Mouse (Mus musculus): ENCODE data around the gene Isca1. TPM values are rescaled to one million over a fixed set of nuclear protein-coding genes. Genes with fewer than 3 reads are reported as not detected.
"Not testable (repeated sequence)": the region's sequence is repeated elsewhere in the genome, so short reads cannot be mapped to it uniquely, and the experiment has no call there.

Isca1 gene
- polyA plus RNA-seq, 1 experiment from 2014 or later, result 166 TPM

GRCm38 (mm10) chr13:59741697-59742096, 27.9 kb downstream of the Isca1 start:
- no peaks in the 10 kb centered on the region for H3K4me1 ChIP-seq
- WGBS, result 80% methylated on average over 10 of the region's 10 CpGs
- no peak overlapping the region for H3K9ac ChIP-seq
- no peaks in the 10 kb centered on the region for H3K36me3 ChIP-seq (replicated peaks)
- no peak overlapping the region for H3K4me3 ChIP-seq
- H3K27ac ChIP-seq, result no peak overlapping the region
- H3K9me3 ChIP-seq, result no peaks in the 10 kb centered on the region
- H3K4me2 ChIP-seq, result no peak overlapping the region
- no peaks in the 10 kb centered on the region for H3K27me3 ChIP-seq (replicated peaks)
- no peak for ATAC-seq (replicated peaks)

- Histone ChIP-seq H3K4me2 (no peak overlapping the region), H3K27ac (no peak overlapping the region), H3K27me3 (replicated peaks) (no peaks in the 10 kb centered on the region), H3K36me3 (replicated peaks) (no peaks in the 10 kb centered on the region), H3K4me3 (no peak overlapping the region), H3K9me3 (no peaks in the 10 kb centered on the region), H3K9ac (no peak overlapping the region), H3K4me1 (no peaks in the 10 kb centered on the region)
- no peak for ATAC-seq (replicated peaks)
- 91% methylated on average over 11 of the region's 11 CpGs for WGBS
Measured at GRCm38 (mm10) chr13:59741096-59741495, 28.5 kb downstream of the Isca1 start.

DNA sequence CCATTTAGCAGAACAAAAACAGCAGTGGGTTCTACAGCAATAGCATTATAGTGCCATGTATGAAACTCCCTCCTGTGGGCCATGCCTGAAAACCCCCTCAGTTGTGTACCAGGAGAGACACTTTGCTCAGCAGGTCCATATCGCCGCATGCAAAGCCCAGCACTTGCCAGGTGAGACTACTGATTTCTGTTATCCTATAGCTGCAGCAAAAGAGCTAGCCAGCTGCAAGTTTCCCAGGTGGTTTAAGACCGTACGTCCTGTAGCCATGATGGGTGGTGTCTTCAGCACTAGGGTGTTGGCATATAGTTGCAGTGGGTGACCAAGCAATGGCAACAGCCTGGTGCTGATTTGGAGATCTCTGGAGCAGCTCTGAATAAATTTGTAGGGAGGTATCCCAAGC, 30.2 kb downstream of the Isca1 start:
- Histone ChIP-seq H3K36me3 (replicated peaks) (no peaks in the 10 kb centered on the region), H3K4me1 (no peaks in the 10 kb centered on the region), H3K9me3 (no peaks in the 10 kb centered on the region), H3K27ac (no peak overlapping the region), H3K27me3 (replicated peaks) (no peaks in the 10 kb centered on the region), H3K4me2 (no peak overlapping the region), H3K4me3 (no peak overlapping the region), H3K9ac (no peak overlapping the region)
- no peak for ATAC-seq (replicated peaks)
- 88% methylated on average over 4 of the region's 4 CpGs for WGBS

DNA sequence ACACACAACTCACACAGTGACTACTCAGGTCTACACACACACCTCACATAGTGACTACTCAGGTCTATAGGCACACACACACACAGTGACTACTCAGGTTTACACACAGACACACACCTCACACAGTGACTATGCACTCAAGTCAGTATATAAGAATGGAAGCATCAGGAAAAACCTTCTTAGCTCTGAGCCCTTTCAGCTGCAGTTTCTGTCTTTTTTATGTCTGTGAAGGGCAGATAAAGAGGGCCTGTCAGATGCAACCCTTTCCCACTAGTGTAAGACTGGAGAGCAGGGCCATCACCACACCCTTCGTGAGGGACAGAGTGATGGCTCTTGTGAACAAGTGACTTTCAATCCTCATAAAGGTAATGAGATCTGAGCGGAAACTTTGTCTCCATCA, 31.2 kb downstream of the Isca1 start:
- Histone ChIP-seq H3K9ac (no peak overlapping the region), H3K4me3 (no peak overlapping the region), H3K9me3 (no peaks in the 10 kb centered on the region), H3K27ac (no peak overlapping the region), H3K36me3 (replicated peaks) (no peaks in the 10 kb centered on the region), H3K4me1 (no peaks in the 10 kb centered on the region), H3K27me3 (replicated peaks) (no peaks in the 10 kb centered on the region), H3K4me2 (no peak overlapping the region)
- 81% methylated on average over 2 of the region's 2 CpGs for WGBS
- ATAC-seq (replicated peaks), result no peak

- Histone ChIP-seq H3K36me3 (replicated peaks) (no peaks in the 10 kb centered on the region), H3K4me1 (no peaks in the 10 kb centered on the region), H3K27me3 (replicated peaks) (no peaks in the 10 kb centered on the region), H3K27ac (no peak overlapping the region), H3K4me2 (no peak overlapping the region), H3K4me3 (no peak overlapping the region), H3K9me3 (no peaks in the 10 kb centered on the region), H3K9ac (no peak overlapping the region)
- 27% methylated on average over 3 of the region's 3 CpGs for WGBS
- peak; percentile 71; the same call in 1 of the 2 replicates for ATAC-seq (replicated peaks)
Measured at GRCm38 (mm10) chr13:59735190-59735589, 34.4 kb downstream of the Isca1 start.

GRCm38 (mm10) chr13:59734347-59734746, 35.3 kb downstream of the Isca1 start:
- H3K4me2 ChIP-seq; H3K9ac ChIP-seq; H3K27ac ChIP-seq; H3K27me3 ChIP-seq (replicated peaks); H3K9me3 ChIP-seq; ATAC-seq (replicated peaks); H3K36me3 ChIP-seq (replicated peaks); H3K4me3 ChIP-seq; H3K4me1 ChIP-seq: not testable (repeated sequence)
- 45% methylated on average over 6 of the region's 6 CpGs for WGBS

DNA sequence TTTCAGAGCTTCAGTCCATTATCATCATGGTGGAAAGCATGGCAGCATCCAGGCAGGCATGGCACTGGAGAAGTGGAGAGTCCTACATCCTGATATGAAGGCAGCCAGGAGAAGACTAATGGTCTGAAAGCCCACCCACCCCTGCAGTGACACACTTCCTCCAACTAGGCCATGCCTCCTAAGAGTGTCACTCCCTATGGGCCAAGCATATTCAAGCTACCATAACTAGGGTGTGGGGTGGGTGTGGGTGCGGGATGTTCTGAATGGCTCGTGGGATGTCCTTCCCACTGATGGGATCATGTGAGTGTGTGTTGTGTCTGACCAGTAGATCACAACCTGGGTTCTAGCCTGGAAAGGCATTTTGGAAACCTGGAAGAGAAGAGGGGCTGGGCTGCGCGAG, 35.7 kb downstream of the Isca1 start:
- H3K4me1 ChIP-seq, result no peaks in the 10 kb centered on the region
- no peak overlapping the region for H3K4me3 ChIP-seq
- no peak overlapping the region for H3K9ac ChIP-seq
- H3K9me3 ChIP-seq, result no peaks in the 10 kb centered on the region
- no peaks in the 10 kb centered on the region for H3K36me3 ChIP-seq (replicated peaks)
- H3K27ac ChIP-seq, result no peak overlapping the region
- H3K27me3 ChIP-seq (replicated peaks), result no peaks in the 10 kb centered on the region
- 82% methylated on average over 4 of the region's 4 CpGs for WGBS
- H3K4me2 ChIP-seq, result no peak overlapping the region
- no peak for ATAC-seq (replicated peaks)

DNA sequence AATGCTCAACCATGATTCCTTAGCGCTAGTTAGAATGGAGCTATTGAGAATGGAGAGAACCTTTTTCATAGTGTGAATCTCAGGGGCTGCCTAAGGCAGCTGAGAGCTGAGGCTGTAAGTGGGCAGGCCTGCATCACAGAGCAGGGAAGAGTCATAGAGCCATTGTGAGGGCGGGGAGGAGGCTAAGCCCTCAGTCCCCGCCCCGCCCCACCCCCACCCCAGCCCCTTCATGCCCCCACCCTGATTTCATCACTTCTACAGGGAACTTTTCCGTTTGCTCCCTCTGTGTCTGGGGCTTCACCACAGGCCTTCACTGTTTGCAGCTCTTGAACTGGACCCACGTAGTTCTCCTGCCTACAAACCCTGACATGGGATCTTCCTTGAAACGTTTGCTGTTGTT, 38.0 kb downstream of the Isca1 start, which contains the start of gene Spata31d1d:
Spata31d1d (minus strand) TSS at position 101 of the 400 bp plus-strand sequence.
- Histone ChIP-seq H3K9ac (no peak within 1 kb of the TSS), H3K4me1 (no peaks in the 10 kb centered on the region)
- 56% methylated on average over 7 of the region's 7 CpGs for WGBS

DNA sequence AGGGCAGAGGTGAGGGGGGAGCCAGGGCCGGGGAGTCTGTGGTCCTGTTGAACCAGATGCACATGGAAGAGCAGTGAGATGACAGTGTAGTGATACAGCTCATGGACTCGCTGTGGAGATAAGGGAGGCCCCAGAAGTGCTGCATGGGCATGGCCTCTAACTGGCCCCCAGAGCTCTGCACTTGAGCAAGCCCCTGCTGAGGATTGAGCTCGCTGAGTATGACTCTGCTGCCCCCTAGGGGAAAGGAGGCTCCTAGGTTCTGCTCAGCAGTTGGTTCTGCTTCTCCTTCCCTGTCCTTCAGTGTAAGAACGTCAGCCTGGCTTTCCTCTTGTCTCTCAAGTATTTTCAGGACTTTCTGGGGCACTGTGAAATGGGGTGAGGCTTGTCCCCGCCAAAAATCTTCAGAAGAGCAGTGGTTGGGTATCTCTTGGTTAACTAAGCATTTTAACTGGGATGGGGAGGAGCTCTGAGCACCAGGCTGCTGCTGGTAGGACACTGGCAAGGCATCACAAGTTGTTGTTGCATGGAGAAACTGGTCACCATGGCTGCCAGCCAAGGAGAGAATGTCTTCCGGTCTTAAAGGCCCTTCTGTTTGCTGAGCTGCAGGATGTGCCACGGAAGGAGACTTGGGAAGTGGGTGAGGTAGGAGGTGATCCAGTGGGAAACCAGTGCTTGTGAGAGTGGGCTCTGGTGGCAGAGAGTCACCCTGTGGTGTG, 41.1 kb downstream of the Isca1 start:
- Histone ChIP-seq H3K9ac (no peak overlapping the region), H3K4me2 (no peak overlapping the region), H3K27ac (no peak overlapping the region), H3K9me3 (no peaks in the 10 kb centered on the region), H3K36me3 (replicated peaks) (no peaks in the 10 kb centered on the region), H3K27me3 (replicated peaks) (no peaks in the 10 kb centered on the region), H3K4me3 (no peak overlapping the region), H3K4me1 (0 out of 2 replicates have a peak, but pooled peaks cover 4% of the 10 kb centered on the region)
- peak; percentile 84 for ATAC-seq (replicated peaks)
- WGBS, result 34% methylated on average over 7 of the region's 7 CpGs

More for the DNA sequence above, 38.0 kb downstream of the Isca1 start, which contains the start of gene Spata31d1d:
- ATAC-seq (replicated peaks), result no peak
- no peak within 1 kb of the TSS for H3K4me2 ChIP-seq
- no peaks in the 10 kb centered on the region for H3K9me3 ChIP-seq
- H3K27me3 ChIP-seq (replicated peaks), result no peaks in the 10 kb centered on the region
- H3K27ac ChIP-seq, result no peak within 1 kb of the TSS
- no peaks in the 10 kb centered on the region for H3K36me3 ChIP-seq (replicated peaks)
- H3K4me3 ChIP-seq, result no peak within 1 kb of the TSS

DNA sequence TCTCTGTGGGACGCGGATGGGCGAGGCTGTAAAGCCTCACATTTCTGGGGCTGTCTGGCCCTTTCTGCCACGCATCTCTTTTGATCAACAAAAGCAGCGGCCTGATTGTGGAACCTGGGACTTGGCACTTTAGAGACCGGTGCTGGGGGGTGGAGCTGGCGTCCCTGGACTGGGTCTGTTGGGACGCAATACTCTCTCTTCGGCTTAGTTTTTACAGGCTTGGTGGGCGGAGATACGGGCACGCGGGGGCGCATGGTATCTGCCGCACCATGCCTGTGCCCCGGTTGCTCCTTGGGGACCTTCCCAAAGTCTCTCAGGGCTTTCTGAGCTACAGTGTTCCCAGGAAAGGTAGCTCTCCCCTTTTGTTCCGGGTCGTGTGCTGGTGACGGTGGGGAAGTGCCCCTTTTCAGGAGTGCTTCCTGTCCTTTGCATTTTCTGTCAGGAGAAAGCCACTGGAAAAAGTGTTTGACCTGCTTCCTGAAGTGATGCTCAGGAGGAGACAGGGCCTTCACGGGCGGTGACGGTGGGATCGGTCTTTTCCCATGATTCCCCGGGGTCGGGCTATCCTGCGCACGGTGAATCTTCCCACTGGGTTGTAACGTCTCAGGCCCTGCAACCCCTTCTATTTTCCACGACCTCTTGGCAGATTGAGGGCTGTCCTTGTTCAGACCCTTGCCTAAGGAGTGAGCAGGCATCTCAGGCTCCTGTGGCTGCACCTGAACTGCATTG, 43.3 kb downstream of the Isca1 start:
- ATAC-seq (replicated peaks), result no peak
- Histone ChIP-seq H3K27me3 (replicated peaks) (no peaks in the 10 kb centered on the region), H3K9ac (no peak overlapping the region), H3K4me2 (peak overlapping the region; percentile 39), H3K9me3 (no peaks in the 10 kb centered on the region), H3K4me3 (peak overlapping the region; percentile 19; the same call in 1 of the 2 replicates), H3K36me3 (replicated peaks) (no peaks in the 10 kb centered on the region), H3K27ac (no peak overlapping the region), H3K4me1 (0 out of 2 replicates have a peak, but pooled peaks cover 4% of the 10 kb centered on the region)
- 37% methylated on average over 29 of the region's 29 CpGs for WGBS

DNA sequence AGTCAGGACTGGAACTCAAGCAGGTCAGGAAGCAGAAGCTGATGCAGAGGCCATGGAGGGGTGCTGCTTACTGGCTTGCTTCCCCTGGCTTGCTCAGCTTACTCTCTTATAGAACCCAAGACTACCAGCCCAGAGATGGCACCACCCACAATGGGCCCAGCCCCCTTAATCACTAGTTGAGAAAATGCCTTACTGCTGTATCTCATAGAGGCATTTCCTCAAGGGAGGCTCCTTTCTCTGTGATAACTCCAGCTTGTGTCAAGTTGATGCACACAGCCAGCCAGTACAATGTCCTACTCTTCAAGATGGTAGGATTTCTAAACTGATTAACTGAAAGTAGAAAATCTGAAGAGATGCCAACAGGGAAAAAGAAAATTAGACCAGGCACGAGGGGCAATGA, 47.5 kb downstream of the Isca1 start:
- not testable (repeated sequence) for H3K4me2 ChIP-seq; H3K9me3 ChIP-seq; H3K36me3 ChIP-seq (replicated peaks); H3K4me1 ChIP-seq; H3K4me3 ChIP-seq; H3K27ac ChIP-seq; ATAC-seq (replicated peaks); H3K9ac ChIP-seq; H3K27me3 ChIP-seq (replicated peaks)
- WGBS, result 78% methylated on average over 1 of the region's 1 CpGs

- 82% methylated on average over 1 of the region's 1 CpGs for WGBS
Measured at GRCm38 (mm10) chr13:59719475-59719874, 50.1 kb downstream of the Isca1 start.

More at GRCm38 (mm10) chr13:59719475-59719874, 50.1 kb downstream of the Isca1 start:
- no peaks in the 10 kb centered on the region for H3K9me3 ChIP-seq
- H3K36me3 ChIP-seq (replicated peaks), result no peaks in the 10 kb centered on the region
- no peak overlapping the region for H3K27ac ChIP-seq
- no peaks in the 10 kb centered on the region for H3K4me1 ChIP-seq
- no peak overlapping the region for H3K4me3 ChIP-seq
- no peak overlapping the region for H3K4me2 ChIP-seq
- no peak for ATAC-seq (replicated peaks)
- no peak overlapping the region for H3K9ac ChIP-seq
- H3K27me3 ChIP-seq (replicated peaks), result no peaks in the 10 kb centered on the region
